Mouse (Mus musculus) hematopoietic stem cell, adult 5-6 weeks (primary cell): ENCODE results near the gene Rcc1. TPM values are rescaled to one million over a fixed set of nuclear protein-coding genes. Genes with fewer than 3 reads are reported as not detected.

ENCODE experiments used
- ATAC-seq, 2 experiments: fragments of 125-278 bp in 1 of 2; replicated peaks in 1 of 2; 2 replicates each; pipeline ENCODE4 v1.8.0; 2016 to 2017; ENCODE audit warnings: inconsistent platforms in 2 of 2, mild to moderate bottlenecking in 2 of 2, moderate number of reproducible peaks in 2 of 2, low read depth in 1 of 2, moderate TSS enrichment in 1 of 2; ENCODE audit not compliant: low FRiP score in 2 of 2, poor library complexity in 2 of 2, severe bottlenecking in 2 of 2, insufficient read depth in 1 of 2, low TSS enrichment in 1 of 2
- total RNA-seq: library from RNA; stranded (forward); fragments of 172-1452, 232-1000 nt; gene quantifications from 2 replicates; pipeline ENCODE4 v1.2.3, GENCODE M21; 2017

Rcc1 gene
- total RNA-seq, 1 experiment from 2014 or later = 32.0 TPM

DNA sequence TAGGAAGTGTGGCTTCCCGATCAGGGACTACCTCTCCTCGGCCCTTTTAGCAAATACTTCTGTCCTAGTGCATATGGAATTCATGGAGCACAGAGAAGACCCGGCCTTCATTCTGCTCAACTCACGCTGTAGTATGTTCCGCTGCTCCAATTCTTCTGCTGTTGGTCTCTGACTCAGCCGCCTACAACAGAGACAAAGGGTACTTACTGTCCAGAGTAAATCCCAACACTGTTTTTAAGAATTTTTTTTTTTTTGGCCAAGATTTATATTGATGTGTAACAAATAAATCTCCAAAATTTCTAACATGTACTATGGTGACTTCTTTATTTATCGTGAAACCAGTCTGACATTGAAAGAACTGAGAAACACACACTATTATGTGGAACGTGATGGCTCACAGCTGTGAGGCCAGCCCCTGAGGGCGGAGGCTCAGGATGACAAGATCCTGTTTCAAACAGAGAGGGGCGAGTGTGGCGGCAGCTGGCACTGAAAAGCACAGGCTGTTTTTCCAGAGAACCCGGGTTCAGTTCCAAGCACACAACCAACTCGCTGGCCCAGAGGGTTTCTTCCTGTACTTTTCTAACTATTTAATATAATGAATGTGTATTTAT, 12.2 kb upstream of the Rcc1 start:
- ATAC-seq = no peak

DNA sequence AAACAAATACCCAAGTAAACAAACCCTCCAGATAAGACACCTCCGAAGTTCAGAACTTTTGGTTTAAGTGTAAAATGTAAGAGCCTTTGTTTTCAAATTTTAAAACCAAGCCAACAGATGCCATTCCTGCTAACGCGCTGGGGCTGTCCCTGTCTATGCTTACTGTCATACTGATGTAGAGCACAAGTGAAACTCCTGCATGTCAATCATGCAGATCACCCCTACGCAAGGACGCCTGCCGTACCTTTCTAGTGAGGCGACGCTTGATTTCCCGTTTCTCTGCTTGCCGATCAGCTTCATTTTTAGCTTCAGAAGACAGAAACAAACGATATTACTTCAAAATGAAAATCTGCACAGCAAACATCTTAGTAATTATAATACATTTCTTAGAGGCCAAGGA, 10.1 kb upstream of the Rcc1 start:
- ATAC-seq = no peak

DNA sequence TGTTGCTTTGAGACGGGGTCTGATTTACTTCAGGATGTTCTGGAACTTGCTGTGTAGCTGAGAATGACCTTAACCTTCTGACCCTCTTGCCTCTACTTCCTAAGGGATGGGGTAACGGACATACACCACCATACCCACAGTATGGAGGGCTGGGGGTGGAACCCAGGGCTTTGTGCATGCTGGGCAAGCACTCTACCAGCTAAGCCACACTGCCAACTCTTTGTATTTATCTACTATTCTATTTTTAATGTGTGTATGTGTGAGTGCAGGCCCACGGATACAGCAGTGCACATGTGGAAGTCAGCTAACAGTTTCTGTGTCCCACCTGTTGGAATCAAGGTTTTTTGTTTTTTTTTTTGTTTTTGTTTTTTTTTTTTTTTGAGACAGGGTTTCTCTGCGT, 6.1 kb upstream of the Rcc1 start:
- no peak for ATAC-seq

DNA sequence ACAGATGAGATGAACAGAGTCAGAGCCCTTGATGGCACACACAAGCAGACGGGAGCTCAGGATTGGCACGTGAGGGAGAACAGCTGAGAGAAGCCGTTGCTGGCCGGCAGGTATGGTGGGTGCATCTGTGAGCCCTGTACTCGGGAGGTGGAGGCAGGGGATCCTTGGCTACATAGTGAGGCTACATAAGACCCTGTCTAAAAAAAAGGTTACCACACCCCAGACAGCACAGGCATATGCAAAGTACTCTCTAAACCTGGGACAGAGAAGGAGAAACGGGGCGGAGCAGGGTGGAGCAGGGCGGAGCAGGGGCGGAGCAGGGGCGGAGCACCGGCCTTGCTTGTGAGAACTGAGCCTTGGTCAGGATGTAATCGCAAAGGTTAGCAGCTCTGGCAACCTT, 2.8 kb upstream of the Rcc1 start:
- no peak for ATAC-seq

GRCm38 (mm10) chr4:132355403-132355802, 2.0 kb upstream of the Rcc1 start:
- no peak for ATAC-seq

DNA sequence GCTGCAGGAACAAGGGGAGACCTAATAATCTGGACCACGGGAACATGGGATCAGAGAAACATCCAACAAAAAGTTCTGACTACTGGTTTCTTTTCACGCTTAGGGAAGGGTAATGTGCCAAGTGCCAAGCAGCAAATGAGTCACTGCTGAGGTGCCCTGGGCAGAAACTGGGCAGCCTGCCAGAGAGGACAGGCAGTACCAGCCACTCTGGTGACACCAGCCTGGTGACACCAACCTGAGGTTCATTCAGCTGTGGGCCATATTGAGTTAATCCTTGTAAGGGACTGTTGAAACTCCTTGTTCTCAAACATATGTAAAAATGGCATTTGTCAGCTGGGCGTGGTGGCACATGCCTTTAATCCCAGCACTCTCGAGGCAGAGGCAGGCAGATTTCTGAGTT, 1.2 kb upstream of the Rcc1 start:
- no peak for ATAC-seq

DNA sequence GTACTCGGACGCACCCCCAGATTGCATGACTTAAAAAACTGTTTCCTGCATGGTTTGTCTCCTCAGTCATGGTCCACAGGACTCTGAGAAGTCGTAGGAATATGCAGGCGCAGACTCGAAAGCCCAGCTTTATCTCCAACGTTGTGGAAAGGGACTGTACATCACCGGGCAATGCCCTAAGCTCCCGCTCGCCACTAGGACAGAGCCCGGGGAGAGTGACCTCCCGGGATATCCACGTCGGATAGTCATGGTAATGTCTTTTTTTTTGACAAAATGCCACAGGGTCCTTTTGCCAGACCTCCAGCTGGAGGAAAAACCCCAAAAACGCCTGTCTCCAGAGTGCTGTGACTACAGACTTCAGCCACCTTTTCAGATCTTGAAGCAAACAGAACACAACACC, 666 bp downstream of the Rcc1 start:
- ATAC-seq = no peak

DNA sequence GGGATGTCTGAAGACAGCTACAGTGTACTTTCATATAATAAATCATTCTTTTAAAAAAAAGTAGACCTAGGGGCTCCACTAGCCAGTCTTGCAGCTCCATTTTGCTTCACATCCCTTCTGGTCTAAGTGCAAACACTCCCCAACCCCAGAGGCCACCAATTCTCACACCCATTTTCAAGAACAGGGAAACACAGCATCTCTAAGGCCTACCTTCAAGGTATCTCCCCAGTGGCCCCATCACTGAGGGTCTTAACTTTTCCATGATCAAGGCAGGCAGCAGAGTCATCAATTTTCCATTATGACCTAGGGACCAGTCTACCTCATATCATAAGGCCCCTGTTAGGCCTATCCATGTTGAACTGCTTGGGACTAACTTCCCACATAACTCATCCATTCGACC, 2.0 kb downstream of the Rcc1 start:
- no peak for ATAC-seq

DNA sequence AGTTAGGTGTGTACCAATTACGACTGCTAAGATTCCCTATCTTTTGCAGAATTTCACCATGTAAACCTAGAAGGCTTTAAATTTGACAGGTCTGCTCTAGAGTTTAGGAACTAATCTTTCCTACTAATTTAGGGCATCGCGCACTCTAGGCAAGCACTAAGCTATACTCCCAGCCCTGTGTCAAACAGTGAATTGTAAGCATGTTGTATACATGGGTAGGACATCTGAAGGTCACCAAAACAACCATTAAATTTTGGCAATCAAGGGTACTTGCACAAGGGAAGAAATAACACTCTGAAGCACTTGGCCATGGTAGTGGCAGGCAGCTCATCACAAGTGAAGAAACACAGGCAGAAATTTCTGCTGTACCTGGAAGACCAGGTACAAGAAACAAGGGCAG, 2.6 kb downstream of the Rcc1 start:
- ATAC-seq = no peak

- ATAC-seq = no peak
Observed at GRCm38 (mm10) chr4:132350123-132350740, 3.2 kb downstream of the Rcc1 start.

- no peak for ATAC-seq
Observed at GRCm38 (mm10) chr4:132349495-132350122, 3.8 kb downstream of the Rcc1 start.

DNA sequence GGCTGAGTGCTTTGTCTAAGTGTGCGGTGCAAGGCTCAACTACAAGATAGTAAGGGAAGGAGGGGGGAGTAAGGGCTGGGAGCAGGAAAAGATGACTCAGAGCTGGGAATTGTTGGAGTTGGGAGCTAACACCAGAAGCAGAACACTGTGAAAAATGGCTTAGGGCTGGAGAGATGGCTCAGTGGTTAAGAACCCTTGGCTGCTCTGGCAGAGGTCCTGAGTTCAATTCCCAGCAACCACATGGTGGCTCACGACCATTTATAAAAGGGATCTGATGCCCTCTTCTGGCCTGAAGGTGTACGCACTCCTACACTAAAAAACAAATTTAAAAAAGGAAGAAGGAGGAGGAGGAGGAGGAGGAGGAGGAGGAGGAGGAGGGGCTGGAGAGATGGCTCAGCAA, 6.7 kb downstream of the Rcc1 start:
- no peak for ATAC-seq

GRCm38 (mm10) chr4:132346261-132346660, 7.1 kb downstream of the Rcc1 start:
- no peak for ATAC-seq

- ATAC-seq = no peak; a peak in 1 of 4 replicates
Observed at GRCm38 (mm10) chr4:132345843-132346212, 7.6 kb downstream of the Rcc1 start.

- ATAC-seq = peak; percentile 58 to 77
Observed at GRCm38 (mm10) chr4:132345135-132345842, 8.1 kb downstream of the Rcc1 start.

- peak; percentile 33 to 35; a peak in 2 of 4 replicates for ATAC-seq
Observed at GRCm38 (mm10) chr4:132344403-132345134, 8.8 kb downstream of the Rcc1 start.

- no peak for ATAC-seq
Observed at GRCm38 (mm10) chr4:132341451-132341850, 12.0 kb downstream of the Rcc1 start.

- ATAC-seq = no peak
Observed at GRCm38 (mm10) chr4:132338943-132339342, 14.5 kb downstream of the Rcc1 start.
